Mouse (Mus musculus): ENCODE results near the gene Rab31. TPM values are rescaled to one million over a fixed set of nuclear protein-coding genes. Genes with fewer than 3 reads are reported as not detected.
"Not testable (repeated sequence)": the region's sequence is repeated elsewhere in the genome, so short reads cannot be mapped to it uniquely, and the experiment has no call there.

Gene Rab31
- total RNA-seq, 2 experiments from 2014 or later, result 18.9 to 19.2 TPM

GRCm38 (mm10) chr17:65643579-65643978, 129.0 kb downstream of the Rab31 start:
- no peak for DNase-seq (ENCODE audit: low spot score)
- intact Hi-C loops (cut with DNase I), result no loop called here

GRCm38 (mm10) chr17:65643051-65643521, 129.5 kb downstream of the Rab31 start:
- no peak for DNase-seq (ENCODE audit: low spot score)
- intact Hi-C loops (cut with DNase I), result no loop called here

GRCm38 (mm10) chr17:65642578-65642991, 130.0 kb downstream of the Rab31 start:
- DNase-seq (ENCODE audit: low spot score), result no peak
- intact Hi-C loops (cut with DNase I), result no loop called here

GRCm38 (mm10) chr17:65641734-65642218, 130.8 kb downstream of the Rab31 start, which contains the start of gene Txndc2:
TSS of gene Txndc2 (minus strand) at chr17:65642168.
- no peak for DNase-seq (ENCODE audit: low spot score)
- intact Hi-C loops (cut with DNase I), result no loop called here

- intact Hi-C loops (cut with DNase I), result no loop called here
- DNase-seq (ENCODE audit: low spot score), result no peak
Observed at GRCm38 (mm10) chr17:65639144-65639543, 133.4 kb downstream of the Rab31 start.

- DNase-seq (ENCODE audit: low spot score), result no peak
- intact Hi-C loops (cut with DNase I), result no loop called here
Observed at GRCm38 (mm10) chr17:65635715-65636360, 136.7 kb downstream of the Rab31 start.

GRCm38 (mm10) chr17:65629943-65630342, 142.6 kb downstream of the Rab31 start:
- DNase-seq (ENCODE audit: low spot score), result no peak
- intact Hi-C loops (cut with DNase I), result no loop called here

GRCm38 (mm10) chr17:65628823-65629532, 143.6 kb downstream of the Rab31 start:
- intact Hi-C loops (cut with DNase I); DNase-seq (ENCODE audit: low spot score): not testable (repeated sequence)

GRCm38 (mm10) chr17:65626301-65626700, 146.3 kb downstream of the Rab31 start:
- intact Hi-C loops (cut with DNase I), result no loop called here
- no peak for DNase-seq (ENCODE audit: low spot score)

GRCm38 (mm10) chr17:65625563-65625962, 147.0 kb downstream of the Rab31 start:
- intact Hi-C loops (cut with DNase I), result no loop called here
- DNase-seq (ENCODE audit: low spot score), result no peak

- DNase-seq (ENCODE audit: low spot score), result no peak
- intact Hi-C loops (cut with DNase I), result no loop called here
Observed at GRCm38 (mm10) chr17:65623130-65623529, 149.4 kb downstream of the Rab31 start.

GRCm38 (mm10) chr17:65618431-65618830, 154.1 kb downstream of the Rab31 start:
- intact Hi-C loops (cut with DNase I), result no loop called here
- DNase-seq (ENCODE audit: low spot score), result no peak

- intact Hi-C loops (cut with DNase I), result loop anchor here (2.0 kb wide), 1 partner anchor 63 kb away; no protein-coding TSS in a partner anchor
- no peak for DNase-seq (ENCODE audit: low spot score)
Observed at GRCm38 (mm10) chr17:65615678-65616077, 156.9 kb downstream of the Rab31 start.

GRCm38 (mm10) chr17:65614431-65614830, 158.1 kb downstream of the Rab31 start:
- DNase-seq (ENCODE audit: low spot score), result no peak
- intact Hi-C loops (cut with DNase I), result loop anchor here (2.0 to 5.0 kb wide), 2 partner anchors 64 to 168 kb away; partner anchors contain the start of gene Ppp4r1

- DNase-seq (ENCODE audit: low spot score), result peak; percentile 97
- intact Hi-C loops (cut with DNase I), result loop anchor here (2.0 to 5.0 kb wide), 2 partner anchors 65 to 169 kb away; partner anchors contain the start of gene Ppp4r1
Observed at GRCm38 (mm10) chr17:65613463-65614412, 158.8 kb downstream of the Rab31 start, which contains the start of gene Vapa. TSS of gene Vapa (minus strand) at chr17:65613555.

GRCm38 (mm10) chr17:65613142-65613462, 159.4 kb downstream of the Rab31 start:
- intact Hi-C loops (cut with DNase I), result loop anchor here (5.0 kb wide), 1 partner anchor 169 kb away; the partner anchor contains the start of gene Ppp4r1
- no peak for DNase-seq (ENCODE audit: low spot score)

GRCm38 (mm10) chr17:65612391-65613141, 160.0 kb downstream of the Rab31 start:
- intact Hi-C loops (cut with DNase I), result loop anchor here (5.0 kb wide), 1 partner anchor 170 kb away; the partner anchor contains the start of gene Ppp4r1
- peak; percentile 7 for DNase-seq (ENCODE audit: low spot score)

GRCm38 (mm10) chr17:65611721-65612120, 160.8 kb downstream of the Rab31 start:
- no peak for DNase-seq (ENCODE audit: low spot score)
- intact Hi-C loops (cut with DNase I), result loop anchor here (5.0 kb wide), 1 partner anchor 171 kb away; the partner anchor contains the start of gene Ppp4r1

- no peak for DNase-seq (ENCODE audit: low spot score)
- intact Hi-C loops (cut with DNase I), result no loop called here
Observed at GRCm38 (mm10) chr17:65608743-65609142, 163.8 kb downstream of the Rab31 start.

All from heart, postnatal 25 days (tissue).